14 mouse cellular contexts compared by ENCODE assay signal in genomic region chr13:100849137-100849536, GRCm38 (mm10).
"Had no signal": no experiment of that assay in that cellular context is flagged by ENCODE, and none has a peak within 500 bp of the region (broad histone marks: within the 10 kb centered on the region; RNA-seq: fewer than 3 reads in every experiment).

No protein-coding gene starts in this region.

- H3K36me3 ChIP-seq: intestine, embryonic 15.5 days; kidney, embryonic 15.5 days; limb, embryonic 12.5 days; neural tube, embryonic 15.5 days had no signal

- DNase-seq: kidney, adult 18-20 months; kidney, postnatal 25 days; layer of hippocampus, postnatal 36 days; lung, embryonic 14.5 days; midbrain, embryonic 14.5 days; right cerebral cortex, adult 18-20 months; thymus, postnatal 14 days had no signal

- H3K27me3 ChIP-seq: intestine, embryonic 15.5 days; kidney, embryonic 15.5 days; limb, embryonic 12.5 days; neural tube, embryonic 15.5 days had no signal

- H3K27ac ChIP-seq: intestine, embryonic 15.5 days; kidney, embryonic 15.5 days; limb, embryonic 12.5 days; liver, embryonic 14.5 days; neural tube, embryonic 15.5 days; stomach, postnatal 0 days had no signal

- H3K4me1 ChIP-seq: kidney, embryonic 15.5 days; limb, embryonic 12.5 days had no signal

- ATAC-seq: intestine, embryonic 15.5 days had no signal

- H3K9me3 ChIP-seq: intestine, embryonic 15.5 days; kidney, embryonic 15.5 days; limb, embryonic 12.5 days; neural tube, embryonic 15.5 days had no signal

- H3K9ac ChIP-seq: intestine, embryonic 15.5 days; kidney, embryonic 15.5 days; limb, embryonic 12.5 days; liver, embryonic 14.5 days; lung, embryonic 14.5 days; neural tube, embryonic 15.5 days had no signal

- H3K4me2 ChIP-seq: intestine, embryonic 15.5 days; kidney, embryonic 15.5 days; limb, embryonic 12.5 days; lung, embryonic 14.5 days; neural tube, embryonic 15.5 days had no signal

- H3K4me3 ChIP-seq: intestine, embryonic 15.5 days; kidney, embryonic 15.5 days; limb, embryonic 12.5 days; myocyte; neural tube, embryonic 15.5 days had no signal
